Mouse (Mus musculus) limb, embryonic 12.5 days (tissue): Measurements from ENCODE around the gene Nrros. TPM values are rescaled to one million over a fixed set of nuclear protein-coding genes. Genes with fewer than 3 reads are reported as not detected.
"Not testable (repeated sequence)": the region's sequence is repeated elsewhere in the genome, so short reads cannot be mapped to it uniquely, and the experiment has no call there.

Experiments used
- ATAC-seq: fragments of 200-750 bp; cut with Nextera tagmentation; 2 replicates; pipeline ENCODE4 v1.8.0; 2017; ENCODE audit warnings: low read depth, moderate TSS enrichment; ENCODE audit not compliant: insufficient number of reproducible peaks, insufficient read depth, low FRiP score, low TSS enrichment
- H3K27ac ChIP-seq: fragments of 300-500 bp; sonication (generic); 2 replicates; pipeline ENCODE4 v1.5.1; 2016; ENCODE audit warnings: mild to moderate bottlenecking, moderate library complexity
- H3K27me3 ChIP-seq: fragments of 300-500 bp; sonication (generic); 2 replicates; pipeline ENCODE4 v1.6.1; 2016; ENCODE audit warnings: mild to moderate bottlenecking, moderate library complexity
- H3K36me3 ChIP-seq: fragments of 300-500 bp; sonication (generic); 2 replicates; pipeline ENCODE4 v1.6.1; 2016; ENCODE audit warnings: mild to moderate bottlenecking, moderate library complexity
- H3K4me1 ChIP-seq: fragments of 300-500 bp; sonication (generic); replicated peaks from 2 replicates; pipeline ENCODE4 v1.6.1; 2016
- H3K4me2 ChIP-seq: fragments of 300-500 bp; sonication (generic); 2 replicates; pipeline ENCODE4 v1.6.1; 2016; ENCODE audit warnings: mild to moderate bottlenecking, moderate library complexity
- H3K4me3 ChIP-seq: fragments of 300-500 bp; sonication (generic); replicated peaks from 2 replicates; pipeline ENCODE4 v1.5.1; 2016; ENCODE audit warnings: mild to moderate bottlenecking
- H3K9ac ChIP-seq: fragments of 300-500 bp; sonication (generic); replicated peaks from 2 replicates; pipeline ENCODE4 v1.6.1; 2016; ENCODE audit warnings: mild to moderate bottlenecking, moderate library complexity
- H3K9me3 ChIP-seq: fragments of 300-500 bp; sonication (generic); 2 replicates; pipeline ENCODE4 v1.6.1; 2016; ENCODE audit warnings: mild to moderate bottlenecking, moderate library complexity
- WGBS: fragments of 180-500 bp; shearing (Covaris S2); methylation state at CpG from one replicate; pipeline ENCODE4 v1.1.7; 2016; 5-methylcytosine and 5-hydroxymethylcytosine counted together
- polyA plus RNA-seq: library from polyadenylated mRNA; unstranded; fragments of >200 nt; fragmentation: Nextera tagmentation; extraction: Ambion mirVana; gene quantifications from 2 replicates; pipeline ENCODE4 v1.2.1, GENCODE M21; 2016

Nrros gene
- polyA plus RNA-seq, 1 experiment from 2014 or later: 9.4 TPM

- no peaks in the 10 kb centered on the region for H3K4me1 ChIP-seq
- WGBS: 69% methylated on average over 23 of the region's 23 CpGs
- no peak for ATAC-seq
- H3K9ac ChIP-seq: no peak overlapping the region
- no peaks in the 10 kb centered on the region for H3K9me3 ChIP-seq
- H3K27me3 ChIP-seq: no peaks in the 10 kb centered on the region
- no peak overlapping the region for H3K4me2 ChIP-seq
- peaks cover 20% of the 10 kb centered on the region for H3K36me3 ChIP-seq
- no peak overlapping the region for H3K27ac ChIP-seq
- no peak overlapping the region for H3K4me3 ChIP-seq
These were observed 51.7 kb downstream of the Nrros start for GRCm38 (mm10) chr16:32113541-32114218.

GRCm38 (mm10) chr16:32110951-32111699 is 54.3 kb downstream of the Nrros start:
- Histone ChIP-seq H3K9me3 (no peaks in the 10 kb centered on the region), H3K9ac (no peak overlapping the region), H3K4me2 (no peak overlapping the region), H3K27ac (no peak overlapping the region), H3K4me1 (no peaks in the 10 kb centered on the region), H3K27me3 (no peaks in the 10 kb centered on the region), H3K4me3 (no peak overlapping the region), H3K36me3 (peaks cover 41% of the 10 kb centered on the region)
- 73% methylated on average over 15 of the region's 15 CpGs for WGBS
- ATAC-seq: no peak

DNA sequence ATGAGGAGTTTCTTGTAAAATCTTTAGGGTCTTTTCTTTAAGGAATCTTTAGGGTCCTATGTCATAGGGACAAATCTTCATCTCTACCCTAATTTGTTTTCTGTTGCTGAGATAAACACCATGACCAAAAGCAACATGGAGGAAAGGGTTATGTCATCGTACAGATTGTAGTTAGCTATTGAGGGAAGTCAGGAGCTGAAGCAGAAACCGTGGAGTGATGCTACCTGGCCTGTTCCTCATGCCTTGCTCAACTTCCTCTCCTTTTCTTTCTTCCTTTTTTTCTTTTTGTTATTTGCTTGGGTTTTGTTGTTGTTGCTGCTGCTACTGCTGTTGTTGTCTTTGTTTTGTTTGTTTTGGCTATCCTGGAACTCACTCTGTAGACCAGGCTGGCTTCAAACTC is 56.8 kb downstream of the Nrros start:
- Histone ChIP-seq H3K36me3 (peaks cover 64% of the 10 kb centered on the region), H3K4me3 (no peak overlapping the region), H3K4me1 (no peaks in the 10 kb centered on the region), H3K27ac (no peak overlapping the region), H3K9ac (no peak overlapping the region), H3K4me2 (no peak overlapping the region), H3K27me3 (no peaks in the 10 kb centered on the region), H3K9me3 (0 out of 2 replicates have a peak, but pooled peaks cover 2% of the 10 kb centered on the region)
- WGBS: 90% methylated on average over 2 of the region's 2 CpGs
- ATAC-seq: no peak

DNA sequence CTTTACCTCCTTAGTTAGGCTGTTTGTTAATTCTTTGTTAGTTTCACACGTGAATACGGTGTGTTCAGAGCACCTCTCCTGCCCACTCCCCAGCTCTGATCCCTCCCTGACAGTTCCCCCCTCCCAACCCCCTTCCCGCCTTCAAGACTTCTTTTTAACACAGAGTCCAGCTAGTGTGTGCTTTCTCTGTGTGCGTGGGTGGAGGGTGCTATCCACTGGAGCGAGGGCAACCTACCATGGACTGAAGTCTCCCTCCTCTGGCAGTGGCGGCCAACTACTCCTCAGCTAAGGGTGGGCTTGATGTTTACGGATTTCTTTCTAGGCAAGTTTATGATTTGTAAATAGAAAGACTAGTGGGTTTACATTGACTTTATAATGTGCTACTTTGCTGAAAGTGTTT is 57.2 kb downstream of the Nrros start:
- 78% methylated on average over 7 of the region's 7 CpGs for WGBS
- no peak overlapping the region for H3K9ac ChIP-seq
- H3K4me3 ChIP-seq: no peak overlapping the region
- H3K27ac ChIP-seq: no peak overlapping the region
- no peaks in the 10 kb centered on the region for H3K4me1 ChIP-seq
- no peak overlapping the region for H3K4me2 ChIP-seq
- peaks cover 68% of the 10 kb centered on the region for H3K36me3 ChIP-seq
- 0 out of 2 replicates have a peak, but pooled peaks cover 2% of the 10 kb centered on the region for H3K9me3 ChIP-seq
- no peaks in the 10 kb centered on the region for H3K27me3 ChIP-seq
- ATAC-seq: no peak

- no peak overlapping the region for H3K4me3 ChIP-seq
- 93% methylated on average over 12 of the region's 12 CpGs for WGBS
- H3K9me3 ChIP-seq: 0 out of 2 replicates have a peak, but pooled peaks cover 2% of the 10 kb centered on the region
- H3K4me2 ChIP-seq: no peak overlapping the region
- no peak for ATAC-seq
- no peaks in the 10 kb centered on the region for H3K4me1 ChIP-seq
- no peaks in the 10 kb centered on the region for H3K27me3 ChIP-seq
- no peak overlapping the region for H3K27ac ChIP-seq
- peaks cover 75% of the 10 kb centered on the region for H3K36me3 ChIP-seq
- H3K9ac ChIP-seq: no peak overlapping the region
These were observed 57.9 kb downstream of the Nrros start for GRCm38 (mm10) chr16:32107342-32108045.

GRCm38 (mm10) chr16:32105698-32106097 is 59.7 kb downstream of the Nrros start:
- no peaks in the 10 kb centered on the region for H3K4me1 ChIP-seq
- no peak overlapping the region for H3K4me2 ChIP-seq
- ATAC-seq: no peak
- H3K9ac ChIP-seq: no peak overlapping the region
- 0 out of 2 replicates have a peak, but pooled peaks cover 2% of the 10 kb centered on the region for H3K9me3 ChIP-seq
- no peaks in the 10 kb centered on the region for H3K27me3 ChIP-seq
- H3K36me3 ChIP-seq: peaks cover 79% of the 10 kb centered on the region
- H3K4me3 ChIP-seq: no peak overlapping the region
- 94% methylated on average over 1 of the region's 1 CpGs for WGBS
- no peak overlapping the region for H3K27ac ChIP-seq

GRCm38 (mm10) chr16:32102295-32102694 is 63.1 kb downstream of the Nrros start:
- Histone ChIP-seq H3K4me2 (no peak overlapping the region), H3K9ac (no peak overlapping the region), H3K36me3 (peaks cover 50% of the 10 kb centered on the region), H3K9me3 (0 out of 2 replicates have a peak, but pooled peaks cover 2% of the 10 kb centered on the region), H3K27me3 (no peaks in the 10 kb centered on the region), H3K27ac (no peak overlapping the region), H3K4me3 (no peak overlapping the region), H3K4me1 (peaks cover 10% of the 10 kb centered on the region)
- 81% methylated on average over 13 of the region's 13 CpGs for WGBS
- no peak for ATAC-seq

DNA sequence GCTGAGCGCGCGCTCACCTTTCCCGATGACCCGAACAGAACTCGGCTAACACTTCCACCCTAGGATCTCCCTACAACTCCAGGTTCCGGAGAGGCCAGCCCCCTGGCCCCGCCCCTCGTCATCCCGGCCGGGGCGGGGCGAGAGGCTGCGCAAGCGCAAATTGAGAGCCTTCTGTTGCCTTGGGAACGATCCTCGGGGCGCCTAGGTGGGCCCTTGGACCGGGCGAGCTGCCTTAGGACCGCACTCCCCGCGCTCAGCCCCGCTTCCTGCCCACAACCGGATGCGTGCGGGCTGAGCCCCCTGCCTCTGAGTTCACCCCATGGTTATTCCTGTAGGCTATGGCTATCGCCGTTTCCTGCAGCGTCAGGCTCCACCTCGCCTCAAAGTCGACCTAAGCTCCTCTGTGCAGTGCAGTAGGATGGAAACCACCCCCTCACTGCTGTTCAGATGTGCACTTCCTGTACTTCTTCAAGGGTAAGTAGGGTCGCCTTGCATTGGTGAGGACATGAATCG is 65.7 kb downstream of the Nrros start, which contains the start of the genes Pigx and Cep19:
Gene Pigx (minus strand): TSS at position 103 of the 513 bp plus-strand sequence.
Gene Cep19 (plus strand): TSS at position 163 of the 513 bp plus-strand sequence.
- peaks cover 37% of the 10 kb centered on the region for H3K36me3 ChIP-seq
- 0% methylated on average over 34 of the region's 34 CpGs for WGBS
- H3K27me3 ChIP-seq: no peaks in the 10 kb centered on the region
- peak within 1 kb of the TSS; percentile 83 for H3K9ac ChIP-seq
- ATAC-seq: peak; percentile 96
- no peaks in the 10 kb centered on the region for H3K9me3 ChIP-seq
- H3K4me2 ChIP-seq: peak within 1 kb of the TSS; percentile 80
- peak within 1 kb of the TSS; percentile 83 for H3K4me3 ChIP-seq
- H3K27ac ChIP-seq: peak within 1 kb of the TSS; percentile 93
- peaks cover 10% of the 10 kb centered on the region for H3K4me1 ChIP-seq

GRCm38 (mm10) chr16:32098897-32099637 is 66.3 kb downstream of the Nrros start:
- ATAC-seq: peak; percentile 58; the same call in 1 of the 2 replicates
- peak overlapping the region; percentile 80 for H3K4me2 ChIP-seq
- no peaks in the 10 kb centered on the region for H3K27me3 ChIP-seq
- no peaks in the 10 kb centered on the region for H3K9me3 ChIP-seq
- peak overlapping the region; percentile 83 for H3K9ac ChIP-seq
- peak overlapping the region; percentile 93 for H3K27ac ChIP-seq
- peak overlapping the region; percentile 83 for H3K4me3 ChIP-seq
- peaks cover 10% of the 10 kb centered on the region for H3K4me1 ChIP-seq
- WGBS: under 1% methylated on average over 39 of the region's 39 CpGs
- H3K36me3 ChIP-seq: peaks cover 36% of the 10 kb centered on the region

- not testable (repeated sequence) for H3K9me3 ChIP-seq, H3K4me3 ChIP-seq, H3K4me2 ChIP-seq, H3K4me1 ChIP-seq, H3K27me3 ChIP-seq, H3K9ac ChIP-seq, H3K27ac ChIP-seq, ATAC-seq
- 82% methylated on average over 2 of the region's 2 CpGs for WGBS
- peaks cover 27% of the 10 kb centered on the region for H3K36me3 ChIP-seq
These were observed 67.6 kb downstream of the Nrros start for GRCm38 (mm10) chr16:32097757-32098156.
